ENCODE assay signal across 15 mouse cellular contexts in the genomic region with DNA sequence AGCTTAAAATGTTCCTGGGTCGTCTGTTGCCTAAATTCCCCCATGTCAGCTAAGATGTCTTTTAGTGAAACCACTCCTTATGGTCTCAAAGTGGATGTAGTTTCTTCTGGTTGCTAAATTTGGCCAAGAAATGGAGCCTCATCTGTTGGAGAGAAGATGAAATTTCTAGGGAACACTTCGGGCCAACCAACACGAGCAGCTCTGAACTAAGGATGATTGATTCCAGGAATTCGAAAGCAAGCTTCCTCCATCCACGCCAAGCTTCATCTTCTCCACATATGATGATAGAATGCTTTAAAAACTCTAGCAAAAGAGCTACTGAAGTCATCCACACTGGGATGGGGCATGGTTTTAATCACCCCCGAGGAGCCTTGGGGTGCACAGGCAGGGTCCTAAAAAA.
DNase-seq lines count a peak whose midpoint lies in the region; ATAC-seq and TF ChIP-seq lines count a peak whose summit lies in the region.
"Had no signal": no experiment of that assay in that cellular context is flagged by ENCODE, and none has a peak within 500 bp of the region (broad histone marks: within the 10 kb centered on the region; RNA-seq: fewer than 3 reads in every experiment).

No protein-coding gene starts in this region.

- H3K9me3 ChIP-seq in heart, embryonic 13.5 days, result no peaks in the 10 kb centered on the region
- H3K9me3 ChIP-seq in limb, embryonic 14.5 days (ENCODE audit: control insufficient read depth, low read length), result no peaks in the 10 kb centered on the region
- H3K9me3 ChIP-seq in limb, embryonic 10.5 days (replicated peaks), result no peaks in the 10 kb centered on the region
- H3K9me3 ChIP-seq in limb, embryonic 15.5 days, result no peaks in the 10 kb centered on the region
- H3K9me3 ChIP-seq: embryonic facial prominence, embryonic 12.5 days; heart, embryonic 15.5 days had no signal

- DNase-seq in heart, adult 9 months (ENCODE audit: low spot score in 2 of 2), result no peak
- peak; percentile 21 for DNase-seq in limb, embryonic 14.5 days (ENCODE audit: low spot score)
- no peak for DNase-seq in limb, embryonic 10.5 days (ENCODE audit: low spot score)
- DNase-seq in cerebellum, adult 9-11 months, result no peak
- DNase-seq: adrenal gland, adult 2 months; adrenal gland, postnatal 25 days; embryo, embryonic 11 days; kidney, adult 18-20 months had no signal

- no peak for TF ChIP-seq POLR2A in limb, embryonic 14.5 days (IDR thresholded peaks at IDR 0.05; ENCODE audit: borderline replicate concordance, extremely low read depth, insufficient read depth, insufficient read length)

- no peak overlapping the region for H3K4me2 ChIP-seq in heart, embryonic 13.5 days
- no peak overlapping the region for H3K4me2 ChIP-seq in limb, embryonic 14.5 days (replicated peaks; ENCODE audit: low read depth, low read length, severe bottlenecking)
- H3K4me2 ChIP-seq in limb, embryonic 15.5 days, result no peak overlapping the region
- H3K4me2 ChIP-seq: embryonic facial prominence, embryonic 12.5 days; heart, embryonic 15.5 days had no signal

- H3K4me3 ChIP-seq in heart, embryonic 13.5 days, result no peak overlapping the region
- H3K4me3 ChIP-seq in limb, embryonic 14.5 days (replicated peaks; ENCODE audit: low read length), result no peak overlapping the region
- H3K4me3 ChIP-seq in limb, embryonic 10.5 days, result no peak overlapping the region
- H3K4me3 ChIP-seq in limb, embryonic 15.5 days, result no peak overlapping the region
- H3K4me3 ChIP-seq: embryonic facial prominence, embryonic 12.5 days; heart, adult 2 months; heart, embryonic 15.5 days had no signal

- H3K36me3 ChIP-seq in heart, embryonic 13.5 days, result no peaks in the 10 kb centered on the region
- no peaks in the 10 kb centered on the region for H3K36me3 ChIP-seq in limb, embryonic 14.5 days (ENCODE audit: control insufficient read depth, insufficient read depth, low read length)
- H3K36me3 ChIP-seq in limb, embryonic 10.5 days, result no peaks in the 10 kb centered on the region
- no peaks in the 10 kb centered on the region for H3K36me3 ChIP-seq in limb, embryonic 15.5 days
- H3K36me3 ChIP-seq: embryonic facial prominence, embryonic 12.5 days; heart, embryonic 15.5 days had no signal

- H3K4me1 ChIP-seq in heart, embryonic 13.5 days, result peaks cover 11% of the 10 kb centered on the region
- H3K4me1 ChIP-seq in limb, embryonic 14.5 days (ENCODE audit: control insufficient read depth, insufficient read depth, low read length), result peaks cover 10% of the 10 kb centered on the region; the same call in 1 of the 2 replicates
- no peaks in the 10 kb centered on the region for H3K4me1 ChIP-seq in limb, embryonic 10.5 days
- H3K4me1 ChIP-seq in limb, embryonic 15.5 days, result peaks cover 6% of the 10 kb centered on the region; the same call in 1 of the 2 replicates
- H3K4me1 ChIP-seq: embryonic facial prominence, embryonic 12.5 days; heart, embryonic 15.5 days had no signal

- no peak for ATAC-seq in heart, embryonic 13.5 days (ENCODE audit: extremely low read depth, insufficient number of reproducible peaks, low FRiP score, low TSS enrichment)
- no peak for ATAC-seq in limb, embryonic 14.5 days (ENCODE audit: low FRiP score, low read depth)
- no peak for ATAC-seq in limb, embryonic 15.5 days (ENCODE audit: insufficient number of reproducible peaks, low FRiP score, low TSS enrichment, low read depth)
- ATAC-seq: forebrain, embryonic 14.5 days; inflammation-experienced regulatory T-cells, adult 6 months had no signal

- no peaks in the 10 kb centered on the region for H3K27me3 ChIP-seq in heart, embryonic 13.5 days (replicated peaks)
- no peaks in the 10 kb centered on the region for H3K27me3 ChIP-seq in limb, embryonic 14.5 days (ENCODE audit: control insufficient read depth, insufficient read depth, low read length)
- H3K27me3 ChIP-seq in limb, embryonic 10.5 days (ENCODE audit: low read depth, poor library complexity, severe bottlenecking), result no peaks in the 10 kb centered on the region
- H3K27me3 ChIP-seq in limb, embryonic 15.5 days, result no peaks in the 10 kb centered on the region
- H3K27me3 ChIP-seq: embryonic facial prominence, embryonic 12.5 days; heart, embryonic 15.5 days had no signal

- no peak overlapping the region for H3K9ac ChIP-seq in heart, embryonic 13.5 days
- H3K9ac ChIP-seq in limb, embryonic 14.5 days (ENCODE audit: low read depth, low read length, severe bottlenecking), result no peak overlapping the region
- H3K9ac ChIP-seq in limb, embryonic 15.5 days, result no peak overlapping the region
- H3K9ac ChIP-seq: embryonic facial prominence, embryonic 12.5 days; heart, embryonic 15.5 days had no signal

- WGBS in heart, embryonic 13.5 days, result 73% methylated on average over 6 of the region's 6 CpGs
- 68% methylated on average over 6 of the region's 6 CpGs for WGBS in limb, embryonic 14.5 days
- 92% methylated on average over 6 of the region's 6 CpGs for WGBS in limb, embryonic 10.5 days
- 52% methylated on average over 6 of the region's 6 CpGs for WGBS in limb, embryonic 15.5 days

- 0 out of 2 replicates have a peak overlapping the region, but pooled peaks have one; percentile 2 for H3K27ac ChIP-seq in heart, embryonic 13.5 days (replicated peaks)
- H3K27ac ChIP-seq in limb, embryonic 14.5 days (replicated peaks; ENCODE audit: low read depth, low read length), result no peak overlapping the region
- H3K27ac ChIP-seq in limb, embryonic 10.5 days, result no peak overlapping the region
- H3K27ac ChIP-seq in limb, embryonic 15.5 days, result peak overlapping the region; percentile 57
- H3K27ac ChIP-seq: embryonic facial prominence, embryonic 12.5 days; heart, adult 2 months; heart, embryonic 15.5 days had no signal

Comparison
In these comparisons a context has a peak if more than half of its experiments do, and no peak if none do; other contexts are left out.
1. H3K27ac ChIP-seq: peak in heart, embryonic 13.5 days (single experiment) and limb, embryonic 15.5 days (single experiment); none in limb, embryonic 14.5 days (single experiment) and limb, embryonic 10.5 days (single experiment).